Mouse (Mus musculus): ENCODE measurements around the gene Slc22a28. TPM values are rescaled to one million over a fixed set of nuclear protein-coding genes. Genes with fewer than 3 reads are reported as not detected.
"Not testable (repeated sequence)": the region's sequence is repeated elsewhere in the genome, so short reads cannot be mapped to it uniquely, and the experiment has no call there.

Slc22a28 gene
- not detected in 2 replicates for polyA plus RNA-seq (2015; fragmentation: Nextera tagmentation; extraction: Ambion mirVana)

DNA sequence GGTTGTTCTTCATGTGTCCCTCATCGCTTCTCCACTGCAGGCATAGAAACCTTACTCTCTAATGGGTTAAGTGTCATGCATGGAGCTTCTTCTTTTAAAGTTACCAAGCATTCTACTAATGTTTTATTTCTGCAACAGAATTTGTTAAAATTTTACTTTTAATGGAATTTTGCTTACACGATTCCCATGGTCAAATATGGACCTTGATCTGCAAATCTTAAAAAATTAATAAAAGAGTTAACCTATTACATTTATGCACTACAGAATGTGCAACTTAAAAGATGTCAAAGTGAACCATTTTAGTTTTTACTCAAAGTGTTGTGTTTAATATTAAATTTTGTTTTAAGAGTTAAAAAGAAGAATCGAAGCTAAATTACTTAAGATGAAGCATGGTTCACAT is at the start of gene Slc22a28:
Gene Slc22a28, minus strand, starts transcription at position 102 of the 400 bp plus-strand sequence.
- not testable (repeated sequence) for H3K9ac ChIP-seq (ENCODE audit: low read length); H3K27me3 ChIP-seq (ENCODE audit: control insufficient read depth, insufficient read depth, low read length); H3K9me3 ChIP-seq (replicated peaks; ENCODE audit: control insufficient read depth, low read length); ATAC-seq (ENCODE audit: insufficient read depth, low FRiP score); H3K4me1 ChIP-seq (ENCODE audit: control insufficient read depth, insufficient read depth, low read length); H3K4me3 ChIP-seq (replicated peaks; ENCODE audit: low read length); H3K4me2 ChIP-seq (ENCODE audit: low read depth, low read length); H3K27ac ChIP-seq (ENCODE audit: low read length); H3K36me3 ChIP-seq (ENCODE audit: control insufficient read depth, insufficient read depth, low read length)
- WGBS, result 88% methylated on average over 2 of the region's 3 CpGs

- Histone ChIP-seq H3K9me3 (replicated peaks; ENCODE audit: control insufficient read depth, low read length) (no peaks in the 10 kb centered on the region), H3K9ac (ENCODE audit: low read length) (no peak overlapping the region), H3K36me3 (ENCODE audit: control insufficient read depth, insufficient read depth, low read length) (no peaks in the 10 kb centered on the region), H3K4me1 (ENCODE audit: control insufficient read depth, insufficient read depth, low read length) (no peaks in the 10 kb centered on the region), H3K27ac (ENCODE audit: low read length) (no peak overlapping the region), H3K4me2 (ENCODE audit: low read depth, low read length) (no peak overlapping the region), H3K27me3 (ENCODE audit: control insufficient read depth, insufficient read depth, low read length) (no peaks in the 10 kb centered on the region), H3K4me3 (replicated peaks; ENCODE audit: low read length) (no peak overlapping the region)
- ATAC-seq (ENCODE audit: insufficient read depth, low FRiP score), result no peak
- 52% methylated on average over 2 of the region's 2 CpGs for WGBS
These were observed 17.2 kb upstream of the Slc22a28 start for GRCm38 (mm10) chr19:8148787-8149523.

DNA sequence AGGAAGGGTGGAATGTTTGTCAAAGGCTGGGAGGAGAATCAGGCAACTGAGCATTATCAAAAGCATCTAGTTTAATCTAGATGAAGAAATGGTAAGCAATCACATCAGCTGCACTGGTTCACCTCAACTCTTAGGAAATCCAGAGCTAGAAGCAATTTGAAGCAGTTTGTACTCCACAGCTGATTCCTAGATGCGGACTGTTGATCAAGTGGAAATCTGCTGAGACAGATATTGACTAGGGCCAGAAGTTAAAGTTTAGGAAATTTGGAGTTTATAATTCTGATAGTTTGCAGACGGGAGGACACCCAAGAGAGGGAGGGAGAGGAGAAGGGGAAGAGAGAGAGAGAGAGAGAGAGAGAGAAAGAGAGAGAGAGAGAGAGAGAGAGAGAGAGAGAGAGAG is 10.9 kb upstream of the Slc22a28 start:
- H3K27ac ChIP-seq (ENCODE audit: low read length); H3K27me3 ChIP-seq (ENCODE audit: control insufficient read depth, insufficient read depth, low read length); ATAC-seq (ENCODE audit: insufficient read depth, low FRiP score); H3K9ac ChIP-seq (ENCODE audit: low read length); H3K36me3 ChIP-seq (ENCODE audit: control insufficient read depth, insufficient read depth, low read length); H3K4me2 ChIP-seq (ENCODE audit: low read depth, low read length); H3K4me3 ChIP-seq (replicated peaks; ENCODE audit: low read length); H3K9me3 ChIP-seq (replicated peaks; ENCODE audit: control insufficient read depth, low read length); H3K4me1 ChIP-seq (ENCODE audit: control insufficient read depth, insufficient read depth, low read length): not testable (repeated sequence)
- 88% methylated on average over 2 of the region's 2 CpGs for WGBS

- not testable (repeated sequence) for H3K9ac ChIP-seq (ENCODE audit: low read length); ATAC-seq (ENCODE audit: insufficient read depth, low FRiP score); H3K4me3 ChIP-seq (replicated peaks; ENCODE audit: low read length); H3K4me2 ChIP-seq (ENCODE audit: low read depth, low read length); H3K27ac ChIP-seq (ENCODE audit: low read length); H3K9me3 ChIP-seq (replicated peaks; ENCODE audit: control insufficient read depth, low read length); H3K4me1 ChIP-seq (ENCODE audit: control insufficient read depth, insufficient read depth, low read length); H3K27me3 ChIP-seq (ENCODE audit: control insufficient read depth, insufficient read depth, low read length); H3K36me3 ChIP-seq (ENCODE audit: control insufficient read depth, insufficient read depth, low read length)
- WGBS, result 59% methylated on average over 14 of the region's 14 CpGs
These were observed 2.5 kb upstream of the Slc22a28 start for GRCm38 (mm10) chr19:8134127-8134841.

- no peaks in the 10 kb centered on the region for H3K4me1 ChIP-seq (ENCODE audit: control insufficient read depth, insufficient read depth, low read length)
- H3K4me2 ChIP-seq (ENCODE audit: low read depth, low read length), result no peak overlapping the region
- H3K4me3 ChIP-seq (replicated peaks; ENCODE audit: low read length), result no peak overlapping the region
- ATAC-seq (ENCODE audit: insufficient read depth, low FRiP score), result no peak
- H3K9me3 ChIP-seq (replicated peaks; ENCODE audit: control insufficient read depth, low read length), result no peaks in the 10 kb centered on the region
- WGBS, result 87% methylated on average over 13 of the region's 13 CpGs
- H3K27ac ChIP-seq (ENCODE audit: low read length), result no peak overlapping the region
- H3K9ac ChIP-seq (ENCODE audit: low read length), result no peak overlapping the region
- no peaks in the 10 kb centered on the region for H3K36me3 ChIP-seq (ENCODE audit: control insufficient read depth, insufficient read depth, low read length)
- H3K27me3 ChIP-seq (ENCODE audit: control insufficient read depth, insufficient read depth, low read length), result no peaks in the 10 kb centered on the region
These were observed 111.9 kb downstream of the Slc22a28 start for GRCm38 (mm10) chr19:8019904-8020349.

DNA sequence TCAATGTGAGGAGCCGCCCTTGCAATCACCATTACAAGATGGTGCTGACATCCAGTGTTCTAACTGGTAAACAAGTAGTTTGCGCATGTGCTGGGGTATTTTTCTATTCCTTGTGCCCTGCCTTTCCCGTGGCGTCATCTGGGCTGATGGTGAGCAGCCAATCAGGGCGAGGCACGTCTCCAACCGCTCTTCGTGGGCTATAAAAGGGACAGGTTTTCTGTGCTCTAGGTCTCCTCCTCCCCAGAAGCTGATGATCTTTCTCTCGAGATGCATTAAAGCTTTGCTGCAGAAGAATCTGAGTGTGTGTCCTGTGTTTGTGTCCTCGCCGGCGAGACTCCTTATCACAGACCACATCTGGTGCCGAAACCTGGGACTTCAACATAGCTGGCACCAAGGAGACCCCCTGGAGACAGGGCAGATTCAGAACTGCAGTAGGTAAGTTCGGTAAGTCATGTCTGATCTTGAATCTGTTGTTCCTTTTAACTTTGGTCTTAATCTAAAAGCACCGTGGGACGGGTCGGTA is 112.4 kb downstream of the Slc22a28 start:
- H3K9ac ChIP-seq (ENCODE audit: low read length); H3K9me3 ChIP-seq (replicated peaks; ENCODE audit: control insufficient read depth, low read length); H3K4me1 ChIP-seq (ENCODE audit: control insufficient read depth, insufficient read depth, low read length); ATAC-seq (ENCODE audit: insufficient read depth, low FRiP score); H3K36me3 ChIP-seq (ENCODE audit: control insufficient read depth, insufficient read depth, low read length); H3K27ac ChIP-seq (ENCODE audit: low read length); H3K27me3 ChIP-seq (ENCODE audit: control insufficient read depth, insufficient read depth, low read length); H3K4me2 ChIP-seq (ENCODE audit: low read depth, low read length); H3K4me3 ChIP-seq (replicated peaks; ENCODE audit: low read length): not testable (repeated sequence)
- WGBS, result 91% methylated on average over 17 of the region's 17 CpGs

DNA sequence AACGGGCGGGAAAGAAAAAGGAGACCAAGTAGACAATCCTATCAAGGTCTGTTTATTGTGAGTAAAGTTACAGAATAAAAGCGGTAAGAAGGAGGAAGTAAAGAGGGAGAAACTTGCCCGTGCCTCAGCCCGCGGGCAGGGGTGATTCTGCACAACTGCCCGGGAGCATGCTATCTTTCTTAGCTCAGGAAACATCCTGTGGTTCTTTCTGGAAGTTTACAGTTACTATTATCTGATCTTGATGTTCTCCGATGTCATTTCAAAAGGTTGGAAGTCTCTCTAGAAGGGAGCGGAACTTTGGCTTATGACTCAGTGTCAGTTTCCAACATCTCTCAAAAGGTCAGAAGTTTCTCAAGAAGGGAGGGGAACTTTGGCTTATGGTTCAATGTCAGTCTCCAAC is 113.2 kb downstream of the Slc22a28 start:
- not testable (repeated sequence) for H3K9ac ChIP-seq (ENCODE audit: low read length)

More for the DNA sequence above, 113.2 kb downstream of the Slc22a28 start:
- H3K4me3 ChIP-seq (replicated peaks; ENCODE audit: low read length); ATAC-seq (ENCODE audit: insufficient read depth, low FRiP score); H3K27ac ChIP-seq (ENCODE audit: low read length); H3K27me3 ChIP-seq (ENCODE audit: control insufficient read depth, insufficient read depth, low read length); H3K4me1 ChIP-seq (ENCODE audit: control insufficient read depth, insufficient read depth, low read length); H3K36me3 ChIP-seq (ENCODE audit: control insufficient read depth, insufficient read depth, low read length); H3K9me3 ChIP-seq (replicated peaks; ENCODE audit: control insufficient read depth, low read length); H3K4me2 ChIP-seq (ENCODE audit: low read depth, low read length): not testable (repeated sequence)
- 85% methylated on average over 9 of the region's 9 CpGs for WGBS

Measured in stomach, embryonic 16.5 days (tissue).